Comparison of ENCODE assay signal across 30 mouse cellular contexts in the genomic region with DNA sequence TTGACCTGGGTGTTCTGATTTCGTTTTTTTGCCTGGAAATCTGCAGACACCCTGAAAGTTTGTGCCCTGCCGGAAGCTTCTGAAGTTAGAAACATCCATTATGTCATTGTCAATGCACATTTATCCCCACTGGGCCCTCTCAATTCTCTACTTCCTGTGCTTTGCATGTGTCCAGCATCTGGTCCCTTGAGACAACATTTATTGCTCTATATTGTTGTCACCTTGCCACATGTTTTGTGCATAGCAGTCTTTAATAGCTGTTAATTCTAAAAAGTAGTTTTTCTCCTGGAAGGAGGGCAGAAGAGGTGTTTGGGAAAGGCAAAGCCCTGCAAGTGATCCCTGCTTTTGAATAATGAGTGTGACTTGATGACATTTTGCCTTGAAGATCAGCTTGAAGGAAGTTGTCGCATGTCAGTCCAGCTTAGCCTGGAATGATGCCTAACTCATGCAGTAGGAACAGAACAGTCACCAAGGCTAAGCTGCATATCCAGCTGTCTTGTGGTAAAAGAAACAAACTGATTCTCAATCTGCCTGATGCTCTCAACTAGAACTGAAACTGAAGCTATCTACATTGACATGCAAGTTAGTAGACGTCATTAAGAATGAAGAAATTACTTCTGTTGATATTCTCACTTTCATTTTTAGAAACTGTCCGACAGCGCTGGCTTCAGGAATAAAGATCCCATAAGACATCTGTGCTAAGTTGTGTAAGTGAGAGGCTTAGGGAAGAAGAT.
DNase-seq lines count a peak whose midpoint lies in the region; ATAC-seq and TF ChIP-seq lines count a peak whose summit lies in the region.
"Had no signal": no experiment of that assay in that cellular context is flagged by ENCODE, and none has a peak within 500 bp of the region (broad histone marks: within the 10 kb centered on the region; RNA-seq: fewer than 3 reads in every experiment).

No protein-coding gene starts in this region.

- ATAC-seq in liver, postnatal 0 days: no peak
- peak; percentile 69 for ATAC-seq in common myeloid progenitor, adult 5-6 weeks (replicated peaks; ENCODE audit: low read depth, poor library complexity, severe bottlenecking)
- ATAC-seq in neutrophil, adult 5-6 weeks (ENCODE audit: extremely low read depth, insufficient number of reproducible peaks, low FRiP score, poor library complexity, severe bottlenecking): peak; percentile 65; the same call in 1 of the 2 replicates
- ATAC-seq: forebrain, postnatal 0 days had no signal

- TF ChIP-seq EP300 in liver, postnatal 0 days (IDR thresholded peaks at IDR 0.05; ENCODE audit: low read depth): no peak

- no peak for TF ChIP-seq CTCF in liver, adult 2 months (IDR thresholded peaks at IDR 0.05; ENCODE audit: low read depth, low read length)
- TF ChIP-seq CTCF in liver, postnatal 0 days (IDR thresholded peaks at IDR 0.05; ENCODE audit: low read depth): no peak

- peaks cover 2% of the 10 kb centered on the region; the same call in 1 of the 2 replicates for H3K4me1 ChIP-seq in liver, adult 2 months (ENCODE audit: control insufficient read depth, insufficient read depth, low read length)
- H3K4me1 ChIP-seq in liver, postnatal 0 days (ENCODE audit: insufficient read depth): no peaks in the 10 kb centered on the region
- H3K4me1 ChIP-seq: heart, embryonic 10.5 days; heart, embryonic 15.5 days; midbrain, embryonic 12.5 days; neural tube, embryonic 12.5 days; stomach, embryonic 15.5 days had no signal

- H3K27ac ChIP-seq in liver, adult 2 months (replicated peaks; ENCODE audit: insufficient read depth, low read depth, low read length): no peak overlapping the region
- H3K27ac ChIP-seq in liver, postnatal 0 days (ENCODE audit: low read depth): no peak overlapping the region
- H3K27ac ChIP-seq: heart, embryonic 10.5 days; heart, embryonic 15.5 days; hindbrain, embryonic 14.5 days; layer of hippocampus, adult 2 months; left cerebral cortex, adult 2 months; limb, embryonic 12.5 days; midbrain, embryonic 12.5 days; neural tube, embryonic 12.5 days; stomach, embryonic 15.5 days had no signal

- H3K27me3 ChIP-seq in liver, adult 2 months (ENCODE audit: control insufficient read depth, insufficient read depth, low read length): no peaks in the 10 kb centered on the region
- H3K27me3 ChIP-seq in liver, postnatal 0 days (ENCODE audit: insufficient read depth, low read length): no peaks in the 10 kb centered on the region
- H3K27me3 ChIP-seq: heart, embryonic 15.5 days; limb, embryonic 12.5 days; megakaryocyte, embryonic 14.5 days; midbrain, embryonic 12.5 days; neural tube, embryonic 12.5 days; stomach, embryonic 15.5 days had no signal

- H3K79me2 ChIP-seq in liver, adult 2 months (ENCODE audit: control insufficient read depth, insufficient read depth, low read length): no peaks in the 10 kb centered on the region

- H3K9me3 ChIP-seq in liver, postnatal 0 days (ENCODE audit: low read length): no peaks in the 10 kb centered on the region
- H3K9me3 ChIP-seq: heart, embryonic 10.5 days; heart, embryonic 15.5 days; limb, embryonic 12.5 days; megakaryocyte, embryonic 14.5 days; midbrain, embryonic 12.5 days; neural tube, embryonic 12.5 days; stomach, embryonic 15.5 days had no signal

- peak; percentile 23 for DNase-seq in liver, adult 2 months (ENCODE audit: extremely low read depth, low read depth, low spot score)
- no peak for DNase-seq in liver, postnatal 0 days
- DNase-seq in A20 (ENCODE audit: low read depth, low spot score) (peak; percentile 65), MN1 (ENCODE audit: low spot score) (no peak)
- DNase-seq in right cerebral cortex, postnatal 4 days: no peak
- DNase-seq: cerebellum, adult 18-20 months; cerebellum, postnatal 10 days; forebrain, postnatal 0 days; gastrocnemius, postnatal 14 days; heart, adult 11 months; heart, postnatal 36 days; kidney, adult 18-20 months; kidney, postnatal 36 days; lung, postnatal 14 days; spleen, adult 18-20 months had no signal

- no peaks in the 10 kb centered on the region for H3K36me3 ChIP-seq in liver, adult 2 months (ENCODE audit: control insufficient read depth, insufficient read depth, low read length)
- H3K36me3 ChIP-seq in liver, postnatal 0 days (replicated peaks; ENCODE audit: insufficient read depth, low read length): no peaks in the 10 kb centered on the region
- H3K36me3 ChIP-seq: heart, embryonic 10.5 days; heart, embryonic 15.5 days; limb, embryonic 12.5 days; midbrain, embryonic 12.5 days; neural tube, embryonic 12.5 days; stomach, embryonic 15.5 days had no signal

- H3K4me3 ChIP-seq in liver, adult 2 months (ENCODE audit: insufficient read depth, low read depth, low read length): no peak overlapping the region
- H3K4me3 ChIP-seq in liver, postnatal 0 days (ENCODE audit: low read depth, low read length): no peak overlapping the region
- H3K4me3 ChIP-seq: erythroblast, embryonic 14.5 days; heart, embryonic 10.5 days; heart, embryonic 15.5 days; layer of hippocampus, adult 2 months; left cerebral cortex, adult 2 months; limb, embryonic 12.5 days; megakaryocyte, embryonic 14.5 days; midbrain, embryonic 12.5 days; myocyte; neural tube, embryonic 12.5 days; stomach, embryonic 15.5 days had no signal

- 71% methylated on average over 6 of the region's 6 CpGs for WGBS in liver, adult 2 months
- 69% methylated on average over 6 of the region's 6 CpGs for WGBS in liver, postnatal 0 days (ENCODE audit: insufficient replicate concordance)

- H3K4me2 ChIP-seq in liver, postnatal 0 days (ENCODE audit: low read depth, low read length): no peak overlapping the region
- H3K4me2 ChIP-seq: heart, embryonic 15.5 days; hindbrain, embryonic 14.5 days; limb, embryonic 12.5 days; liver, embryonic 11.5 days; midbrain, embryonic 12.5 days; neural tube, embryonic 12.5 days; stomach, embryonic 15.5 days had no signal

- TF ChIP-seq POLR2A in liver, adult 2 months (IDR thresholded peaks at IDR 0.05; ENCODE audit: extremely low read depth, insufficient read depth, low read length): no peak

- no peak overlapping the region for H3K9ac ChIP-seq in liver, adult 2 months (ENCODE audit: low read depth, low read length)
- no peak overlapping the region for H3K9ac ChIP-seq in liver, postnatal 0 days (replicated peaks)
- H3K9ac ChIP-seq: forebrain, postnatal 0 days; heart, embryonic 15.5 days; hindbrain, embryonic 14.5 days; limb, embryonic 12.5 days; midbrain, embryonic 12.5 days; neural tube, embryonic 12.5 days; stomach, embryonic 15.5 days had no signal

Comparison
In these comparisons a context has a peak if more than half of its experiments do, and no peak if none do; other contexts are left out.
1. DNase-seq: peak in liver, adult 2 months (single experiment) and A20 (single experiment); none in liver, postnatal 0 days (single experiment), MN1 (single experiment) and right cerebral cortex, postnatal 4 days (single experiment).